Mouse (Mus musculus) liver, embryonic 16.5 days (tissue): ENCODE measurements around the gene Dapk2. TPM values are rescaled to one million over a fixed set of nuclear protein-coding genes. Genes with fewer than 3 reads are reported as not detected.

ENCODE experiments used
- ATAC-seq: fragments of 200-750 bp; cut with Nextera tagmentation; 2 replicates; pipeline ENCODE4 v1.8.0; 2017; ENCODE audit warnings: low read depth, mild to moderate bottlenecking, moderate number of reproducible peaks, moderate library complexity
- H3K27ac ChIP-seq: fragments of 300-500 bp; sonication (generic); 2 replicates; pipeline ENCODE4 v1.5.1; 2014; ENCODE audit warnings: mild to moderate bottlenecking, low read length
- H3K27me3 ChIP-seq: fragments of 300-500 bp; sonication (generic); 2 replicates; pipeline ENCODE4 v1.6.1; 2014; ENCODE audit warnings: low read depth, low read length, mixed read lengths; ENCODE audit not compliant: control insufficient read depth, insufficient read depth
- H3K36me3 ChIP-seq: fragments of 300-500 bp; sonication (generic); 2 replicates; pipeline ENCODE4 v1.6.1; 2014; ENCODE audit warnings: mild to moderate bottlenecking; ENCODE audit not compliant: control insufficient read depth, insufficient read depth
- H3K4me1 ChIP-seq: fragments of 300-500 bp; sonication (generic); 2 replicates; pipeline ENCODE4 v1.6.1; 2014; ENCODE audit warnings: low read depth, low read length, mixed read lengths; ENCODE audit not compliant: control insufficient read depth
- H3K4me2 ChIP-seq: fragments of 300-500 bp; sonication (generic); 2 replicates; pipeline ENCODE4 v1.6.1; 2014; ENCODE audit warnings: low read depth, low read length, mixed read lengths
- H3K4me3 ChIP-seq: fragments of 300-500 bp; sonication (generic); 2 replicates; pipeline ENCODE4 v1.5.1; 2014; ENCODE audit warnings: low read depth, mild to moderate bottlenecking, low read length
- H3K9ac ChIP-seq: fragments of 300-500 bp; sonication (generic); 2 replicates; pipeline ENCODE4 v1.6.1; 2014; ENCODE audit warnings: low read depth, low read length
- H3K9me3 ChIP-seq: fragments of 300-500 bp; sonication (generic); replicated peaks from 2 replicates; pipeline ENCODE4 v1.6.1; 2016; ENCODE audit warnings: low read length; ENCODE audit not compliant: control insufficient read depth
- WGBS: fragments of 180-500 bp; shearing (Covaris S2); extraction: QIAGEN DNeasy Blood & Tissue Kit; methylation state at CpG from one replicate; pipeline ENCODE4 v1.1.7; 2014; ENCODE audit not compliant: insufficient replicate concordance; 5-methylcytosine and 5-hydroxymethylcytosine counted together
- polyA plus RNA-seq: library from polyadenylated mRNA; unstranded; fragments of >200 nt; fragmentation: Nextera tagmentation; extraction: Ambion mirVana; gene quantifications from 2 replicates; pipeline ENCODE4 v1.2.1, GENCODE M21; 2015

Dapk2 gene
- polyA plus RNA-seq, 1 experiment from 2014 or later = 33.7 TPM

GRCm38 (mm10) chr9:66186426-66186825, 28.4 kb downstream of the Dapk2 start:
- H3K36me3 ChIP-seq = no peaks in the 10 kb centered on the region
- H3K4me2 ChIP-seq = peak overlapping the region; percentile 23; the same call in 1 of the 2 replicates

GRCm38 (mm10) chr9:66189026-66189425, 31.0 kb downstream of the Dapk2 start:
- Histone ChIP-seq H3K27me3 (no peaks in the 10 kb centered on the region), H3K4me2 (no peak overlapping the region), H3K4me3 (no peak overlapping the region), H3K36me3 (no peaks in the 10 kb centered on the region), H3K9me3 (no peaks in the 10 kb centered on the region), H3K27ac (no peak overlapping the region), H3K4me1 (peaks cover 53% of the 10 kb centered on the region), H3K9ac (no peak overlapping the region)
- no peak for ATAC-seq
- 85% methylated on average over 1 of the region's 1 CpGs for WGBS

More at GRCm38 (mm10) chr9:66186426-66186825, 28.4 kb downstream of the Dapk2 start:
- peak overlapping the region; percentile 35 for H3K9ac ChIP-seq
- H3K4me1 ChIP-seq = peaks cover 65% of the 10 kb centered on the region
- no peaks in the 10 kb centered on the region for H3K27me3 ChIP-seq
- no peaks in the 10 kb centered on the region for H3K9me3 ChIP-seq
- WGBS = 18% methylated on average over 6 of the region's 6 CpGs
- H3K4me3 ChIP-seq = no peak overlapping the region
- H3K27ac ChIP-seq = peak overlapping the region; percentile 87
- no peak for ATAC-seq

- 15% methylated on average over 3 of the region's 3 CpGs for WGBS
- Histone ChIP-seq H3K27ac (peak overlapping the region; percentile 85), H3K4me1 (peaks cover 28% of the 10 kb centered on the region), H3K9ac (no peak overlapping the region), H3K27me3 (no peaks in the 10 kb centered on the region), H3K36me3 (no peaks in the 10 kb centered on the region), H3K9me3 (no peaks in the 10 kb centered on the region), H3K4me2 (0 out of 2 replicates have a peak overlapping the region, but pooled peaks have one; percentile 24), H3K4me3 (no peak overlapping the region)
- peak; percentile 85 for ATAC-seq
Measured at GRCm38 (mm10) chr9:66194003-66194402, 36.0 kb downstream of the Dapk2 start.

- no peak overlapping the region for H3K27ac ChIP-seq
- H3K36me3 ChIP-seq = no peaks in the 10 kb centered on the region
- H3K9me3 ChIP-seq = no peaks in the 10 kb centered on the region
- no peaks in the 10 kb centered on the region for H3K27me3 ChIP-seq
- H3K4me3 ChIP-seq = no peak overlapping the region
- H3K4me1 ChIP-seq = peaks cover 52% of the 10 kb centered on the region
- no peak overlapping the region for H3K9ac ChIP-seq
- WGBS = 71% methylated on average over 3 of the region's 3 CpGs
- ATAC-seq = no peak
- no peak overlapping the region for H3K4me2 ChIP-seq
Measured at GRCm38 (mm10) chr9:66196561-66196960, 38.5 kb downstream of the Dapk2 start.

- Histone ChIP-seq H3K4me2 (no peak overlapping the region), H3K4me3 (no peak overlapping the region), H3K27ac (no peak overlapping the region), H3K27me3 (no peaks in the 10 kb centered on the region), H3K4me1 (peaks cover 54% of the 10 kb centered on the region), H3K36me3 (no peaks in the 10 kb centered on the region), H3K9ac (no peak overlapping the region), H3K9me3 (no peaks in the 10 kb centered on the region)
- no peak for ATAC-seq
- WGBS = 95% methylated on average over 1 of the region's 1 CpGs
Measured at GRCm38 (mm10) chr9:66198533-66198932, 40.5 kb downstream of the Dapk2 start.

GRCm38 (mm10) chr9:66199657-66200410, 41.8 kb downstream of the Dapk2 start:
- WGBS = 77% methylated on average over 14 of the region's 14 CpGs
- Histone ChIP-seq H3K27ac (peak overlapping the region; percentile 85), H3K4me1 (peaks cover 43% of the 10 kb centered on the region), H3K27me3 (no peaks in the 10 kb centered on the region), H3K9ac (peak overlapping the region; percentile 32; the same call in 1 of the 2 replicates), H3K4me2 (no peak overlapping the region; the same call in 1 of the 2 replicates), H3K36me3 (no peaks in the 10 kb centered on the region), H3K4me3 (no peak overlapping the region), H3K9me3 (no peaks in the 10 kb centered on the region)
- ATAC-seq = peak; percentile 34; the same call in 1 of the 2 replicates

- H3K9ac ChIP-seq = peak overlapping the region; percentile 32
- ATAC-seq = peak; percentile 81
- H3K36me3 ChIP-seq = no peaks in the 10 kb centered on the region
- 22% methylated on average over 5 of the region's 5 CpGs for WGBS
- H3K4me3 ChIP-seq = no peak overlapping the region
- H3K4me1 ChIP-seq = peaks cover 41% of the 10 kb centered on the region
- peak overlapping the region; percentile 85 for H3K27ac ChIP-seq
- no peaks in the 10 kb centered on the region for H3K27me3 ChIP-seq
- no peaks in the 10 kb centered on the region for H3K9me3 ChIP-seq
- peak overlapping the region; percentile 35 for H3K4me2 ChIP-seq
Measured at GRCm38 (mm10) chr9:66200411-66200789, 42.4 kb downstream of the Dapk2 start.

- Histone ChIP-seq H3K27ac (0 out of 2 replicates have a peak overlapping the region, but pooled peaks have one; percentile 7), H3K36me3 (no peaks in the 10 kb centered on the region), H3K9me3 (no peaks in the 10 kb centered on the region), H3K4me1 (peaks cover 41% of the 10 kb centered on the region), H3K4me2 (no peak overlapping the region), H3K4me3 (no peak overlapping the region), H3K27me3 (no peaks in the 10 kb centered on the region), H3K9ac (no peak overlapping the region)
- no peak for ATAC-seq
- WGBS = 16% methylated on average over 6 of the region's 6 CpGs
Measured at GRCm38 (mm10) chr9:66201665-66202064, 43.6 kb downstream of the Dapk2 start.

- no peak for ATAC-seq
- Histone ChIP-seq H3K36me3 (no peaks in the 10 kb centered on the region), H3K9me3 (no peaks in the 10 kb centered on the region), H3K27ac (0 out of 2 replicates have a peak overlapping the region, but pooled peaks have one; percentile 32), H3K9ac (no peak overlapping the region), H3K4me3 (no peak overlapping the region), H3K27me3 (no peaks in the 10 kb centered on the region), H3K4me1 (peaks cover 41% of the 10 kb centered on the region), H3K4me2 (no peak overlapping the region)
- WGBS = 49% methylated on average over 7 of the region's 7 CpGs
Measured at GRCm38 (mm10) chr9:66202463-66202862, 44.4 kb downstream of the Dapk2 start.
